Mouse (Mus musculus) heart, adult 2 months (tissue): ENCODE measurements at regions not wholly inside any gene's neighbourhood (a gene's known extent, or its start where the extent isn't known, plus 50 kb on each side); places are given as distances from the start of the nearest gene placed in this dataset.

ENCODE experiments used
- CTCF ChIP-seq: fragments of 200-600 bp; IDR thresholded peaks from 2 replicates; pipeline ENCODE4 v1.8.1; 2022; ENCODE audit warnings: antibody characterized with exemption, mild to moderate bottlenecking, moderate library complexity
- EP300 ChIP-seq: fragments of 200-500 bp; IDR thresholded peaks from 2 replicates; pipeline ENCODE4 v1.6.1; 2011; ENCODE audit warnings: low read depth, low read length, control low read depth; ENCODE audit not compliant: insufficient read depth
- POLR2A ChIP-seq: fragments of 200-500 bp; IDR thresholded peaks from 2 replicates; pipeline ENCODE4 v1.6.1; 2011; ENCODE audit warnings: mild to moderate bottlenecking, low read depth, low read length, control low read depth; ENCODE audit not compliant: insufficient read depth

- TF ChIP-seq CTCF (no peak), EP300 (no peak), POLR2A (no peak)
These were observed 207.1 kb downstream of the Epha4 start for GRCm38 (mm10) chr1:77307745-77308144.
